Mouse (Mus musculus): Measurements from ENCODE around the gene Pde4b.

The Pde4b gene

GRCm38 (mm10) chr4:102290052-102290734 lies 202.8 kb downstream of the Pde4b start:
- no peak for DNase-seq (ENCODE audit: low spot score)

- DNase-seq (ENCODE audit: low spot score): no peak
These were observed 210.2 kb downstream of the Pde4b start for GRCm38 (mm10) chr4:102297558-102297957.

DNA sequence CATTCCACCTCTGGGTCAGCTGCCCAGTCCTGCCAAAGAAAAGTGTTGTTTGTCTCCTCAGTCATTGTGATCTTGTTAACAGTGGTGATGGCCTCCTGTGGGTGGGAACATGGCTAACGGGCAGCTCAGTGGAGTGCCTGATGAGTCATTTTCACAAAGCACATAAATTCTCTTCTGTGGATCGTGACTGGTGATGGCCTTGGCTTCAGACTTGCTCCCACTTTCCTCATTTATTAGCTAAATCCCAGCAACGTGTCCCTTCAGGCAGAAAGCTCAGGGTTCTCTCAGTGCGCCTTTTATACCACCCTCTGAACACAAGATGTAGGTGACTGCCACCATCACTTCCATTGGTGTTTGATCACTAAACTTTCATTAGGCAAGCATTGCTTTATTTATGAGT lies 215.2 kb downstream of the Pde4b start:
- DNase-seq (ENCODE audit: low spot score): no peak

- no peak for DNase-seq (ENCODE audit: low spot score)
These were observed 220.4 kb downstream of the Pde4b start for GRCm38 (mm10) chr4:102307661-102308297.

DNA sequence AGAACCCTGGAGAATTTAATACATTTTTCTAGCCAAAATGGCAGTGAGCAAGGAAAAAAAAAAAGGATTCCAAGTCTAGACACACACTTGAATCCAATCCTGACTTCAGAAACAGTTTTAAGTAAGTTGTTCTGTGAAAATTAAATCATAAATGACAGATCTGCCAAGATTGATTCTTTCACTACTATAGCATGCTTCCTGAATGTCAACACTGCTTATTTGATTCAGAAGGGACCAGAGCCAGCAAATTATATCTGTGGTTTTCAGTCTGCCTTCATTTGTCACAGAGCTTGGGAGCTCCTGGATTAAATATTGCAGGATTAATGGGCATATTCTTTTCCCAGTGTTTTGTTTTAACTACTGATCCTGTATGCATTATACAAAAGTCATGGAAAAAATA lies 223.3 kb downstream of the Pde4b start:
- no peak for DNase-seq (ENCODE audit: low spot score)

DNA sequence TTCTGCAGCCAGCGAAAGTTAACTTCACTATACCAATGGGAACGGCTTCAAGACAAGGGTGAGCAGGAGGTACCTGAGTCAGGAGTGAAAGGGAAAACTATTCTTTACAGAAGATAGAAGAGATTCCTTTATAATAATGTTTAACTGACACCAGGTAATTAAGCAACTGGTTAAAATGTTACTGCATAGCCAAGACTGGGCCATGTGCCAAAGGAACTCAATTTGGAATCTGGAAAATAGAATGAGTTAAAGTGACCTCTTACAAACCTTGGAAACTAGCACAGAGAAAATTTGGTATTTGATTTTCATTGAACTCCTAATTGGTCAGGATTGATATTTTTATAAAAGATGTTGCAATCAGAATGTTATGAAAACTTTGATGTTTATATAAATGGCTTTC lies 228.7 kb downstream of the Pde4b start:
- no peak for DNase-seq (ENCODE audit: low spot score)

DNA sequence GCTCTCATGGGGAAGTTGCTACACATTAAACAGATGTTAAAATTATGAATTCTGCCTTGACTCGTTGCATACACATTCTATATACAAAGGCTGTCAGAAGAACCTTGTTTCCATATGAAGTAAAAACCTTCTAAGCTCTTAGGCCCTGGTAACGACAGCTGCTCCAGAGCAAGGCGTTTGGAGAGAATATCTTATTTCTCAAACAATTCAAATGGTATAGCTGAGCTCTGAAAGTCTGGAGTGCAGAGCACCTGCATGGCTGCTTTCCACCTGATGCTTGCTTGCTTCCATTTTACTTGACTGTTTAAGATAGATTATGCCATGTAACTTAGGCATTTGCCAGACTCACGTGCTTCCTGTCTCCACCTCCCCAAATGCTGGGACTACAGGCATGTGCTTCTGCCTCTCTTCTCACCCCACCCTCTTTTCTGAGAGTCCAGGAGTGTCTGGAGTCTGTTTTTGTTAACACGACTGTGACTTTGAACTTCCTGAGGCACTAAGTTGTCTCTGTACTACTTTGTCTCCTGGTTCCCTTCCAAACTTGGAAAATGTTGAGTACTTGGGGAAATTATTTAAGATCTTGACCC lies 229.4 kb downstream of the Pde4b start:
- DNase-seq (ENCODE audit: low spot score): no peak

GRCm38 (mm10) chr4:102318596-102318995 lies 231.3 kb downstream of the Pde4b start:
- no peak for DNase-seq (ENCODE audit: low spot score)

DNA sequence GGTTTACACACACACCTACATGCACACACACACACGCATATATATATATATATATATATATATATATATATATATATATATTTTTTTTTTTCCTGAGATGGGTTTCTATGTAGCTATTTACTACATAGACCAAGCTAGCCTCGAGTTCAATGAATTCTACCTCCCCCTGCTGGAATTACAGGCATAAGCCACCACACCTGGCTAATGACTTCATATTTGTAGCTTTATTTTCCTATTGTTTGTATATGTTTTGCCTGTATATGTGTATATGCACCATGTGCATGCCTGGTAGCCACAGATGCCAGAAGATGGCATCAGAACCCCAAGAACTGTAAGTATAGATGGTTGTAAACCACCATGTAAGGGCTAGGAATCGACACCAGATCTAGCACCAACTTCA lies 234.0 kb downstream of the Pde4b start:
- DNase-seq (ENCODE audit: low spot score): no peak

- no peak for DNase-seq (ENCODE audit: low spot score)
These were observed 245.0 kb downstream of the Pde4b start for GRCm38 (mm10) chr4:102332386-102332785.

- DNase-seq (ENCODE audit: low spot score): no peak
These were observed 245.5 kb downstream of the Pde4b start for GRCm38 (mm10) chr4:102332885-102333284.

- no peak for DNase-seq (ENCODE audit: low spot score)
These were observed 259.7 kb downstream of the Pde4b start for GRCm38 (mm10) chr4:102346911-102347492.

DNA sequence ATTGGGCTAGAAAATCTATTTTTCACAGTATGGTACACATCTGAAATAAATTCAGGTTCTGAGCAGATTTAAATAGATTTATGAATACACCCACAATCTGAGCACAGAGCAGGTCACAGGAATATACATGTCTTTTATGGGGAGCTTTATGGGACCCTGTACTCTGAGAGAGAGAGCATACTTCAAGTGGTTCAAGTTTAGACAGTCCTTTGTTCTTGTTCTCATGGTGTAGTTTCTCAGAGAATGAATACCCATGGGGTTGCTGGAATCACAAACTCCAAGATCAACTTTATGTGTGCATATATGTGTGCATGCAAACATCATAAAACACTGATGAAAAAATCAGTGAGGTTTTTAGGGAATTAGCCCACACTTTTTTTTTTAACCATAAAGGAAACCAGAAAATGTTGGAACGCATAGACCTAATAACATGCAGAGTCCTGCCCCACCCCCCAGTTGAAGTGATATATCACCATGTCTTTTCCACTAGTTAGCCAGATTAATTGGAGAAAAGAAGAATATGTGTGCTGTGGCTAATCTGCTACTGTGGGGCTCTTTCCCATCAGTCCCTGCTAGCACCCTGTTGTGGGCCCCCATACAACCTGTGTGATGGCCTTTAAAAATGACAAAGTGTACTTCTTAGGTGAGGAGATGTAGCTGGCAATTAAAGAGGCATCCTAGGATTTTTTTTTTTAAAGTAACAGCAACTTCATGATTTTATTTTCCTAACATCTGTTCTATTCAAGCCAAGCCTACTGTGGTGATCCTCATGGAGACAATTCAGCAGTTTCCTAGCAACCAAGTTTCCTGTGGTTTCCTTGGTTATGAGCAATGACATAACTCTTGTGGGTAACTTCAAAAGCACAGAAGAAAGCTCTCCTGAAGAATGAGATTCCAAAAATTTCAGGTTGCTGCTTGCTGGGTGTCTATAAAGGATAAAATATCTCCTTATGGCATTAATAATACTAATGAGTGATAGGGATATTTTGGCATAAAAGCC lies 264.4 kb downstream of the Pde4b start:
- no peak for DNase-seq (ENCODE audit: low spot score)

DNA sequence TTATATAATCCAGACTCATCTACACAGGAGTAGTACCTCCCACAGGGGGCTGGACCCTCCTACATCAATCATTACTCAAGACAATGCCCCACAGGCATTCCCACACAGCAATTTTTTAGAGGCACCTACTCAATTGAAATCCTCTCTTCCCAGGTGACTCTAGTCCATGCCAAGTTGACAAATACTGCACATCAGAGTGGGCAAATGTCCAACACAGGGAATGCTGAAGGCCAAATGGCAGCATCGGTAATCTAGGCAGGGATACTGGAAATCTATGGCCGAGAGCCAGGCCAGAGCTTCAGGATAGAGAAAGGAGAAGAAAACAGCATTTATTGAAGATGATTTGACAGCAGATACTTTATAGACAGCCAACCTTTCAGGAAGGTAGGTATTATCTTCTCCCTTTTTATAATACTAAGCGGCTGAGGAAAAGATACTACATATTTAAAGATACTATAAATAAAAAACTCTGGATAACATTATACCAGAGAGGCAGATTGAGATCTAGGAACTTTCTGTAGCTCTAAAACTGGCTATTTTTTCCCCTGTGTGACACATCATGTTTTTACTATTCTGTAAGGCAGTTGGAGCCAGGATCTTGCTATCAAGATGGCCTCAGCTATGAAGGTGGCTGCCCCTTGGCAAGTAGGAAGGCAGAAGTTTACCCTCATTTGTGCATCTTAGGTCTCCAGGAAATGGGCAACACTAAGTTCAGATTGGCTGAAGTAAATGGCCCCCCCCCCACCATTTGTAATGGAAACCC lies 266.5 kb downstream of the Pde4b start:
- DNase-seq (ENCODE audit: low spot score): no peak

DNA sequence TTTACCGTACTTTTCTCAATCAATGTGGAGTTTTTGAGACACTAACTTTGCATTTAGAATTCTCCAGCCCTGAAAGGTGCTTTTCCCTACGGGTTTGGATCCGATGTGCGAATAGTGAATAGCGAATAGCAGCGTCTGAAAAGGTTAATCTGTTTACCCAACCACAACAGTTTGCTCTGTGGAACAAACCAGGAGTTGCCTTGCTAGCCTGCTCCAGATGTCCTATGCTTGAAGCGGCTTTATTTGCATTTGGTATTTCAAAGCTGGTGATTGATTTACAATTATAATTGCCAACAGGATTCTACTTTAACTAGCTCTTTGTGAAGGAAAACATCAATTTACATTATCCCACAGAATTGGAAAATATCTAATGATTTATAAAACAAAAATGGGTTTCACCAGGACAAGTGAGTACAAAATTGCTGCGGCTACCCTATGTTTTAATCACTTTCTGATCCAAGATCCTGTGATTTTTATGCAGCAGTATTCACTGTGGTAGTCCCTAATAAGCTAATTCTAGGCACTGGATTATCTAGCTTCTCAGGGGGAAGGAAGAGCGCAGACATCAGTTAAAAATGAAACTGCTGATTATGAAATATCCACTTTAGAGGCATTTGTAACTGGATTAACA lies 280.9 kb downstream of the Pde4b start:
- no peak for DNase-seq (ENCODE audit: low spot score)

DNA sequence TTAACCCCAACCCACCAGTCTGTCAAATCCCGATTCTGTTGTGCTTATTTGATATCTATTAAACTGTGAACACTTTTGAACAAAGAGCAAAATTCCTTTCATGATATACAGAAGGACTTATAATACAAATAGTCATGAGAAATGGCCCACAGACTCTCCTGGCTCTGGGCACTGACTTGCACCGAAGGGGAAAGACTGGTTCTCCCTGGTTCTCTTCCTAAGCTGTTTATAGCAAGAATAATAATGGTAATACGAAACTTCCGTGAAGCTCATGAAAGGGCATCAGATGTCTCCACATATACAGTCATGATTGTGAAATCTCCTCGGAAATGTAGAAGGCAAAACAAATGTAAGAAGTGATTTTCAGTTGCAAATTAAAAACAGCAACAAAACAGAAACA lies 287.3 kb downstream of the Pde4b start:
- DNase-seq (ENCODE audit: low spot score): no peak

GRCm38 (mm10) chr4:102382763-102383505 lies 295.6 kb downstream of the Pde4b start:
- DNase-seq (ENCODE audit: low spot score): no peak

GRCm38 (mm10) chr4:102393605-102394004 lies 306.3 kb downstream of the Pde4b start:
- no peak for DNase-seq (ENCODE audit: low spot score)

DNA sequence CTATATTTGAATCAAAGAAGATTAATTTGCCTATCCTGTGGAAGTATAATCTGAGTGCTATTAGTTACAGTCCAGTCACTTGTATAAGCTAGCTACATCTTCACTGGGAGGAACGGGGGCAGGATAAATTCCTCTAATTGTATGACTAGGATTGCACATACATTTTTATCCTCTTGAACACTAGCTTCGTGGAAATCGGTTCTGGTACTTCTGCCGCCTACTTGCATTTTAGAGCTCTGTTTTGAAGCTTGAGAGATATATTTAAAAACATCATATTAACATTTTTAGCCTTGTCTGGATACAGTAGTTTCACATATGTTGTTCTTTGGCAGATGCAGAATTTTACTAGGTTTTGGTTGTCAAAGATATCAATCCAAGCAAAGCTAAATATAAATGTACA lies 310.0 kb downstream of the Pde4b start:
- DNase-seq (ENCODE audit: low spot score): no peak

DNA sequence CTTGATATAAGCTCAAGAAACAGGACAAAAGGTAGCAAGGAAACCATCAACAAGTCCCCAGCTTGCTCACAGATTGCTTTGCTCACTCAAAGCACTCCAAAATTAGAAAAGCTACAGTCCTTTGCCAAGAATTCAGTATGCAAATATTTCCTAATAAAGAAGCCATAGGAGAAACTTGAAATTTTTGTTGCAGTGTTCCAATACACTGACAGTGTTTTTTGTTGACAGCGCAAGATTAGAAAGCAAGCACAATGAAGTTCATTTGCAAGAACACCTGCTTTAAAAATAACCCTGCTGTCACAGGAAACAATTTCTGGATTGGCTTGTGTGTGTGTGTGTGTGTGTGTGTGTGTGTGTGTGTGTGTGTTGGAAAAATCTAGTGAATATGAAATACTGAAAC lies 311.2 kb downstream of the Pde4b start:
- DNase-seq (ENCODE audit: low spot score): no peak

All from T-cell, adult 2 months (primary cell).